Mouse (Mus musculus) retina, adult 2 months (tissue): ENCODE results near the gene Gm28305.

Experiments used
- DNase-seq: peaks from one replicate; pipeline ENCODE4 v3.0.0-alpha.2; 2012; ENCODE audit warnings: low read depth, low spot score

Gene Gm28305

GRCm38 (mm10) chr9:104070241-104070640, 29.8 kb downstream of the Gm28305 start:
- DNase-seq = no peak

- no peak for DNase-seq
Measured at GRCm38 (mm10) chr9:104070863-104071604, 30.6 kb downstream of the Gm28305 start.

- DNase-seq = peak; percentile 9
Measured at GRCm38 (mm10) chr9:104075808-104076207, 35.3 kb downstream of the Gm28305 start.

GRCm38 (mm10) chr9:104078780-104079179, 38.3 kb downstream of the Gm28305 start:
- DNase-seq = no peak

GRCm38 (mm10) chr9:104079379-104079778, 38.9 kb downstream of the Gm28305 start:
- no peak for DNase-seq

GRCm38 (mm10) chr9:104080038-104080437, 39.6 kb downstream of the Gm28305 start:
- no peak for DNase-seq

- no peak for DNase-seq
Measured at GRCm38 (mm10) chr9:104085730-104086429, 45.4 kb downstream of the Gm28305 start.

GRCm38 (mm10) chr9:104088555-104088954, 48.1 kb downstream of the Gm28305 start:
- DNase-seq = no peak

- no peak for DNase-seq
Measured at GRCm38 (mm10) chr9:104092945-104093344, 52.5 kb downstream of the Gm28305 start.

GRCm38 (mm10) chr9:104098256-104098655, 57.8 kb downstream of the Gm28305 start:
- DNase-seq = no peak

- no peak for DNase-seq
Measured at GRCm38 (mm10) chr9:104099060-104099459, 58.6 kb downstream of the Gm28305 start.

GRCm38 (mm10) chr9:104100822-104101221, 60.4 kb downstream of the Gm28305 start:
- no peak for DNase-seq

- DNase-seq = no peak
Measured at GRCm38 (mm10) chr9:104101458-104101857, 61.0 kb downstream of the Gm28305 start.

GRCm38 (mm10) chr9:104102301-104102700, 61.8 kb downstream of the Gm28305 start:
- no peak for DNase-seq

GRCm38 (mm10) chr9:104102901-104103300, 62.4 kb downstream of the Gm28305 start:
- no peak for DNase-seq

GRCm38 (mm10) chr9:104104986-104105385, 64.5 kb downstream of the Gm28305 start:
- DNase-seq = no peak

GRCm38 (mm10) chr9:104106930-104107329, 66.5 kb downstream of the Gm28305 start:
- DNase-seq = no peak

GRCm38 (mm10) chr9:104107482-104107881, 67.0 kb downstream of the Gm28305 start:
- DNase-seq = no peak

- no peak for DNase-seq
Measured at GRCm38 (mm10) chr9:104108571-104109143, 68.2 kb downstream of the Gm28305 start.

GRCm38 (mm10) chr9:104109151-104109550, 68.7 kb downstream of the Gm28305 start:
- DNase-seq = no peak

- no peak for DNase-seq
Measured at GRCm38 (mm10) chr9:104123101-104123500, 82.6 kb downstream of the Gm28305 start.

- DNase-seq = no peak
Measured at GRCm38 (mm10) chr9:104123622-104124021, 83.2 kb downstream of the Gm28305 start.
